Mouse (Mus musculus) intestine, embryonic 16.5 days (tissue): ENCODE data around the gene Loxl3. TPM values are rescaled to one million over a fixed set of nuclear protein-coding genes. Genes with fewer than 3 reads are reported as not detected.
A peak's percentile ranks its signal among the peaks of the same experiment; 100 is the strongest.

ENCODE experiments used
- ATAC-seq: fragments of 200-750 bp; cut with Nextera tagmentation; 2 replicates; pipeline ENCODE4 v1.8.0; 2017; ENCODE audit warnings: moderate TSS enrichment, moderate library complexity
- H3K27ac ChIP-seq: fragments of 300-500 bp; sonication (generic); 2 replicates; pipeline ENCODE4 v1.5.1; 2014; ENCODE audit warnings: mild to moderate bottlenecking, low read length
- H3K27me3 ChIP-seq: fragments of 300-500 bp; sonication (generic); replicated peaks from 2 replicates; pipeline ENCODE4 v1.6.1; 2014; ENCODE audit warnings: low read length, control low read depth, mixed read lengths; ENCODE audit not compliant: control insufficient read depth, insufficient read depth
- H3K36me3 ChIP-seq: fragments of 300-500 bp; sonication (generic); 2 replicates; pipeline ENCODE4 v1.6.1; 2014; ENCODE audit warnings: low read length, control low read depth; ENCODE audit not compliant: control insufficient read depth, insufficient read depth
- H3K4me1 ChIP-seq: fragments of 300-500 bp; sonication (generic); 2 replicates; pipeline ENCODE4 v1.6.1; 2014; ENCODE audit warnings: low read length, control low read depth, mixed read lengths; ENCODE audit not compliant: control insufficient read depth, insufficient read depth
- H3K4me2 ChIP-seq: fragments of 300-500 bp; sonication (generic); 2 replicates; pipeline ENCODE4 v1.6.1; 2014; ENCODE audit warnings: low read depth, low read length, control low read depth
- H3K4me3 ChIP-seq: fragments of 300-500 bp; sonication (generic); 2 replicates; pipeline ENCODE4 v1.5.1; 2014; ENCODE audit warnings: mild to moderate bottlenecking, low read length
- H3K9ac ChIP-seq: fragments of 300-500 bp; sonication (generic); 2 replicates; pipeline ENCODE4 v1.6.1; 2014; ENCODE audit warnings: low read depth, low read length
- H3K9me3 ChIP-seq: fragments of 300-500 bp; sonication (generic); 2 replicates; pipeline ENCODE4 v1.6.1; 2016; ENCODE audit warnings: low read length, control low read depth; ENCODE audit not compliant: control insufficient read depth
- WGBS: fragments of 180-500 bp; shearing (Covaris S2); extraction: QIAGEN DNeasy Blood & Tissue Kit; methylation state at CpG from one replicate; pipeline ENCODE4 v1.1.7; 2014; 5-methylcytosine and 5-hydroxymethylcytosine counted together
- polyA plus RNA-seq: library from polyadenylated mRNA; unstranded; fragments of >200 nt; fragmentation: Nextera tagmentation; extraction: Ambion mirVana; gene quantifications from 2 replicates; pipeline ENCODE4 v1.2.1, GENCODE M21; 2015

The Loxl3 gene
- polyA plus RNA-seq, 1 experiment from 2014 or later: 11.9 TPM

- ATAC-seq: no peak
These were observed 8.8 kb upstream of the Loxl3 start for GRCm38 (mm10) chr6:83025221-83025620.

GRCm38 (mm10) chr6:83027293-83027692, 6.7 kb upstream of the Loxl3 start:
- Histone ChIP-seq H3K9me3 (no peaks in the 10 kb centered on the region), H3K4me2 (no peak overlapping the region), H3K27me3 (peaks cover 3% of the 10 kb centered on the region), H3K27ac (no peak overlapping the region), H3K9ac (no peak overlapping the region), H3K4me3 (no peak overlapping the region), H3K4me1 (peaks cover 5% of the 10 kb centered on the region), H3K36me3 (no peaks in the 10 kb centered on the region)
- no peak for ATAC-seq
- 82% methylated on average over 8 of the region's 8 CpGs for WGBS

More at GRCm38 (mm10) chr6:83025221-83025620, 8.8 kb upstream of the Loxl3 start:
- H3K9me3 ChIP-seq: no peaks in the 10 kb centered on the region
- H3K27me3 ChIP-seq: peaks cover 3% of the 10 kb centered on the region
- no peaks in the 10 kb centered on the region for H3K4me1 ChIP-seq
- no peak overlapping the region for H3K9ac ChIP-seq
- no peak overlapping the region for H3K4me2 ChIP-seq
- no peak overlapping the region for H3K27ac ChIP-seq
- WGBS: 95% methylated on average over 4 of the region's 4 CpGs
- H3K4me3 ChIP-seq: no peak overlapping the region
- no peaks in the 10 kb centered on the region for H3K36me3 ChIP-seq

GRCm38 (mm10) chr6:83027706-83028105, 6.3 kb upstream of the Loxl3 start:
- no peaks in the 10 kb centered on the region for H3K9me3 ChIP-seq
- H3K9ac ChIP-seq: no peak overlapping the region
- H3K4me2 ChIP-seq: no peak overlapping the region
- H3K36me3 ChIP-seq: no peaks in the 10 kb centered on the region
- H3K27me3 ChIP-seq: peaks cover 3% of the 10 kb centered on the region
- 51% methylated on average over 7 of the region's 9 CpGs for WGBS
- H3K4me3 ChIP-seq: no peak overlapping the region
- ATAC-seq: no peak
- H3K27ac ChIP-seq: no peak overlapping the region
- peaks cover 8% of the 10 kb centered on the region for H3K4me1 ChIP-seq

- 45% methylated on average over 10 of the region's 10 CpGs for WGBS
- no peak overlapping the region for H3K4me2 ChIP-seq
- no peaks in the 10 kb centered on the region for H3K36me3 ChIP-seq
- H3K27ac ChIP-seq: no peak overlapping the region
- no peak overlapping the region for H3K9ac ChIP-seq
- peaks cover 3% of the 10 kb centered on the region for H3K27me3 ChIP-seq
- ATAC-seq: no peak
- H3K4me1 ChIP-seq: peaks cover 13% of the 10 kb centered on the region
- no peaks in the 10 kb centered on the region for H3K9me3 ChIP-seq
- no peak overlapping the region for H3K4me3 ChIP-seq
These were observed 4.2 kb upstream of the Loxl3 start for GRCm38 (mm10) chr6:83029777-83030176.

- H3K27ac ChIP-seq: no peak overlapping the region
- peaks cover 10% of the 10 kb centered on the region for H3K27me3 ChIP-seq
- no peak for ATAC-seq
- H3K4me3 ChIP-seq: no peak overlapping the region
- H3K9ac ChIP-seq: no peak overlapping the region
- H3K4me1 ChIP-seq: peaks cover 18% of the 10 kb centered on the region
- no peak overlapping the region for H3K4me2 ChIP-seq
- H3K36me3 ChIP-seq: no peaks in the 10 kb centered on the region
- H3K9me3 ChIP-seq: no peaks in the 10 kb centered on the region
- 79% methylated on average over 7 of the region's 7 CpGs for WGBS
These were observed 2.9 kb upstream of the Loxl3 start for GRCm38 (mm10) chr6:83031111-83031510.

GRCm38 (mm10) chr6:83031921-83032590, 1.9 kb upstream of the Loxl3 start:
- Histone ChIP-seq H3K9me3 (no peaks in the 10 kb centered on the region), H3K27ac (no peak overlapping the region), H3K9ac (peak overlapping the region; percentile 37; the same call in 1 of the 2 replicates), H3K27me3 (peaks cover 10% of the 10 kb centered on the region), H3K4me1 (peaks cover 18% of the 10 kb centered on the region), H3K4me3 (peak overlapping the region; percentile 77), H3K4me2 (peak overlapping the region; percentile 94), H3K36me3 (no peaks in the 10 kb centered on the region)
- 41% methylated on average over 18 of the region's 18 CpGs for WGBS
- ATAC-seq: no peak

- H3K36me3 ChIP-seq: no peaks in the 10 kb centered on the region
- H3K4me2 ChIP-seq: peak overlapping the region; percentile 94
- peak overlapping the region; percentile 77 for H3K4me3 ChIP-seq
- H3K27ac ChIP-seq: peak overlapping the region; percentile 84
- H3K4me1 ChIP-seq: peaks cover 18% of the 10 kb centered on the region
- under 1% methylated on average over 31 of the region's 31 CpGs for WGBS
- H3K9ac ChIP-seq: peak overlapping the region; percentile 78
- no peaks in the 10 kb centered on the region for H3K9me3 ChIP-seq
- ATAC-seq: peak; percentile 64
- H3K27me3 ChIP-seq: peaks cover 10% of the 10 kb centered on the region
These were observed 1.2 kb upstream of the Loxl3 start for GRCm38 (mm10) chr6:83032769-83033191.

GRCm38 (mm10) chr6:83034463-83035055, 586 bp downstream of the Loxl3 start:
- H3K9ac ChIP-seq: peak overlapping the region; percentile 78
- peaks cover 10% of the 10 kb centered on the region for H3K27me3 ChIP-seq
- H3K9me3 ChIP-seq: no peaks in the 10 kb centered on the region
- no peaks in the 10 kb centered on the region for H3K36me3 ChIP-seq
- H3K4me2 ChIP-seq: peak overlapping the region; percentile 94
- no peak for ATAC-seq
- H3K4me3 ChIP-seq: peak overlapping the region; percentile 77
- H3K27ac ChIP-seq: peak overlapping the region; percentile 84
- H3K4me1 ChIP-seq: peaks cover 27% of the 10 kb centered on the region
- 31% methylated on average over 5 of the region's 5 CpGs for WGBS

GRCm38 (mm10) chr6:83037188-83037587, 3.2 kb downstream of the Loxl3 start:
- no peak overlapping the region for H3K27ac ChIP-seq
- no peak overlapping the region for H3K9ac ChIP-seq
- H3K9me3 ChIP-seq: no peaks in the 10 kb centered on the region
- H3K4me1 ChIP-seq: peaks cover 23% of the 10 kb centered on the region
- H3K27me3 ChIP-seq: peaks cover 7% of the 10 kb centered on the region; the same call in 1 of the 2 replicates
- ATAC-seq: no peak
- H3K4me2 ChIP-seq: no peak overlapping the region
- 81% methylated on average over 8 of the region's 8 CpGs for WGBS
- H3K36me3 ChIP-seq: no peaks in the 10 kb centered on the region
- H3K4me3 ChIP-seq: no peak overlapping the region
